Mouse (Mus musculus) megakaryocyte, embryonic 14.5 days (primary cell): ENCODE measurements at regions not wholly inside any gene's neighbourhood (a gene's known extent, or its start where the extent isn't known, plus 50 kb on each side); places are given as distances from the start of the nearest gene placed in this dataset.
"Not testable (repeated sequence)": the region's sequence is repeated elsewhere in the genome, so short reads cannot be mapped to it uniquely, and the experiment has no call there.

Source experiments
- H3K27me3 ChIP-seq: replicated peaks from 2 replicates; pipeline ENCODE3; 2012; ENCODE audit warnings: inconsistent platforms
- H3K36me3 ChIP-seq: replicated peaks from 2 replicates; pipeline ENCODE3; 2012; ENCODE audit warnings: low read length, inconsistent platforms, mixed read lengths
- H3K4me1 ChIP-seq: 2 replicates; pipeline ENCODE4 v1.6.1; 2012; ENCODE audit warnings: inconsistent platforms
- H3K4me3 ChIP-seq: replicated peaks from 2 replicates; pipeline ENCODE3; 2012; ENCODE audit warnings: moderate library complexity, mild to moderate bottlenecking, inconsistent platforms
- H3K9me3 ChIP-seq: 2 replicates; pipeline ENCODE4 v1.6.1; 2012; ENCODE audit warnings: inconsistent platforms
- FLI1 ChIP-seq: IDR thresholded peaks from 2 replicates; pipeline ENCODE4 v1.6.1; 2012; ENCODE audit warnings: low read length, inconsistent platforms, mixed read lengths
- GATA1 ChIP-seq: IDR thresholded peaks from 3 replicates; pipeline ENCODE4 v1.6.1; 2012; ENCODE audit warnings: mixed read lengths, low read length, inconsistent platforms, borderline replicate concordance

- no peak for TF ChIP-seq GATA1
- no peak for TF ChIP-seq FLI1
- no peaks in the 10 kb centered on the region for H3K36me3 ChIP-seq
- H3K4me1 ChIP-seq, result no peaks in the 10 kb centered on the region
- H3K9me3 ChIP-seq, result peaks cover 14% of the 10 kb centered on the region
- H3K27me3 ChIP-seq, result no peaks in the 10 kb centered on the region
- no peak overlapping the region for H3K4me3 ChIP-seq
These were observed 68.3 kb upstream of the Dnajc1 start for GRCm38 (mm10) chr2:18460901-18461300.

- H3K36me3 ChIP-seq, H3K27me3 ChIP-seq: not testable (repeated sequence)
These were observed 67.7 kb upstream of the Dnajc1 start for GRCm38 (mm10) chr2:18460281-18460680.

GRCm38 (mm10) chr2:18453426-18453825 is 60.8 kb upstream of the Dnajc1 start:
- H3K4me1 ChIP-seq, H3K27me3 ChIP-seq: not testable (repeated sequence)

More at GRCm38 (mm10) chr2:18460281-18460680, 67.7 kb upstream of the Dnajc1 start:
- H3K4me3 ChIP-seq, H3K4me1 ChIP-seq: not testable (repeated sequence)
- H3K9me3 ChIP-seq, result peaks cover 14% of the 10 kb centered on the region

GRCm38 (mm10) chr2:18445809-18446208 is 53.2 kb upstream of the Dnajc1 start:
- Histone ChIP-seq H3K4me1 (no peaks in the 10 kb centered on the region), H3K9me3 (no peaks in the 10 kb centered on the region), H3K36me3 (no peaks in the 10 kb centered on the region), H3K27me3 (no peaks in the 10 kb centered on the region), H3K4me3 (no peak overlapping the region)
- TF ChIP-seq FLI1 (no peak), GATA1 (no peak)

More at GRCm38 (mm10) chr2:18453426-18453825, 60.8 kb upstream of the Dnajc1 start:
- not testable (repeated sequence) for H3K4me3 ChIP-seq, H3K9me3 ChIP-seq, H3K36me3 ChIP-seq
